Comparison of ENCODE assay signal across 10 mouse cellular contexts in the genomic region with DNA sequence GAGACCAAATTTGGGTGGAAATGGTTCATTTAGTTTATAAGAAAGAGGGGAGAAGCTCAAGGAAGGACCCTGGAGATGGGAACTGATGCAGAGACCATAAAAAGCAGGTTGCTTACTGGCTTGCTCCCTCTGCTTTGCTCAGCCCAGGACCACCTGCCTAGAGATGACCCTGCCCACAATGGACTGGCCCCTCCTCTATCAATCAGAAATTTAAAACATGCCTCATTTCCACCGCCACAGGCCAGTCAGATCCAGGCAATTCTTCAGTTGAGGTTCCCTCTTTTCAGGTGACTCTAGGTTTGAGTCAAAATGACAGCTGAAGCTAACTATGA.
"Had no signal": no experiment of that assay in that cellular context is flagged by ENCODE, and none has a peak within 500 bp of the region (broad histone marks: within the 10 kb centered on the region; RNA-seq: fewer than 3 reads in every experiment).

No protein-coding gene starts in this region.

- H3K4me2 ChIP-seq: liver, embryonic 15.5 days; stomach, embryonic 15.5 days had no signal

- H3K9me3 ChIP-seq: limb, embryonic 10.5 days; liver, embryonic 15.5 days; neural tube, embryonic 12.5 days; stomach, embryonic 15.5 days had no signal

- H3K4me1 ChIP-seq: liver, embryonic 15.5 days; stomach, embryonic 15.5 days had no signal

- H3K27ac ChIP-seq: limb, embryonic 10.5 days; liver, embryonic 15.5 days; neural tube, embryonic 12.5 days; stomach, embryonic 15.5 days had no signal

- H3K27me3 ChIP-seq: liver, embryonic 15.5 days; neural tube, embryonic 12.5 days; stomach, embryonic 15.5 days had no signal

- H3K9ac ChIP-seq: liver, embryonic 15.5 days; stomach, embryonic 15.5 days had no signal

- H3K4me3 ChIP-seq: limb, embryonic 10.5 days; liver, embryonic 15.5 days; neural tube, embryonic 12.5 days; stomach, embryonic 15.5 days had no signal

- H3K36me3 ChIP-seq: limb, embryonic 10.5 days; liver, embryonic 15.5 days; neural tube, embryonic 12.5 days; stomach, embryonic 15.5 days had no signal

- DNase-seq: kidney, adult 11 months; kidney, adult 9 months; lung, adult 2 months; lung, postnatal 36 days; thymus, adult 2 months; thymus, postnatal 36 days had no signal
